ENCODE assay signal across 13 mouse cellular contexts in genomic region chrX:101986657-101987367, GRCm38 (mm10).
DNase-seq lines count a peak whose midpoint lies in the region; ATAC-seq and TF ChIP-seq lines count a peak whose summit lies in the region.
"Had no signal": no experiment of that assay in that cellular context is flagged by ENCODE, and none has a peak within 500 bp of the region (broad histone marks: within the 10 kb centered on the region; RNA-seq: fewer than 3 reads in every experiment).

No protein-coding gene starts in this region.

- no peak overlapping the region for H3K4me3 ChIP-seq in forebrain, embryonic 11.5 days (ENCODE audit: low read depth, low read length)
- H3K4me3 ChIP-seq in forebrain, embryonic 15.5 days: no peak overlapping the region
- H3K4me3 ChIP-seq in forebrain, embryonic 12.5 days (replicated peaks): no peak overlapping the region
- H3K4me3 ChIP-seq in midbrain, embryonic 12.5 days: no peak overlapping the region
- H3K4me3 ChIP-seq in layer of hippocampus, adult 2 months: no peak overlapping the region

- no peak overlapping the region for H3K27ac ChIP-seq in forebrain, embryonic 11.5 days (ENCODE audit: low read depth, low read length)
- H3K27ac ChIP-seq in forebrain, embryonic 15.5 days (replicated peaks): no peak overlapping the region
- H3K27ac ChIP-seq in forebrain, embryonic 12.5 days: 0 out of 2 replicates have a peak overlapping the region, but pooled peaks have one; percentile 5
- H3K27ac ChIP-seq in midbrain, embryonic 12.5 days (replicated peaks): no peak overlapping the region
- no peak overlapping the region for H3K27ac ChIP-seq in layer of hippocampus, adult 2 months
- H3K27ac ChIP-seq: liver, embryonic 14.5 days had no signal

- H3K9ac ChIP-seq in forebrain, embryonic 11.5 days (ENCODE audit: low read length): no peak overlapping the region
- H3K9ac ChIP-seq in forebrain, embryonic 15.5 days (replicated peaks): no peak overlapping the region
- no peak overlapping the region for H3K9ac ChIP-seq in forebrain, embryonic 12.5 days
- no peak overlapping the region for H3K9ac ChIP-seq in midbrain, embryonic 12.5 days (replicated peaks)
- H3K9ac ChIP-seq: liver, embryonic 14.5 days had no signal

- H3K27me3 ChIP-seq in forebrain, embryonic 11.5 days (ENCODE audit: control insufficient read depth, insufficient read depth, low read length): peaks cover 22% of the 10 kb centered on the region
- no peaks in the 10 kb centered on the region for H3K27me3 ChIP-seq in forebrain, embryonic 15.5 days
- H3K27me3 ChIP-seq in forebrain, embryonic 12.5 days: peaks cover 63% of the 10 kb centered on the region
- peaks cover 71% of the 10 kb centered on the region for H3K27me3 ChIP-seq in midbrain, embryonic 12.5 days

- H3K36me3 ChIP-seq in forebrain, embryonic 11.5 days (ENCODE audit: control insufficient read depth, insufficient read depth, low read length): no peaks in the 10 kb centered on the region
- no peaks in the 10 kb centered on the region for H3K36me3 ChIP-seq in forebrain, embryonic 15.5 days
- no peaks in the 10 kb centered on the region for H3K36me3 ChIP-seq in forebrain, embryonic 12.5 days (replicated peaks)
- H3K36me3 ChIP-seq in midbrain, embryonic 12.5 days: no peaks in the 10 kb centered on the region

- no peak overlapping the region for H3K4me2 ChIP-seq in forebrain, embryonic 11.5 days (ENCODE audit: low read depth, low read length, severe bottlenecking)
- H3K4me2 ChIP-seq in forebrain, embryonic 15.5 days (replicated peaks): no peak overlapping the region
- H3K4me2 ChIP-seq in forebrain, embryonic 12.5 days: no peak overlapping the region
- no peak overlapping the region for H3K4me2 ChIP-seq in midbrain, embryonic 12.5 days (replicated peaks)

- ATAC-seq in forebrain, embryonic 11.5 days (replicated peaks; ENCODE audit: low FRiP score): peak; percentile 81; the same call in 1 of the 2 replicates
- ATAC-seq in forebrain, embryonic 15.5 days (replicated peaks): no peak
- 0 out of 2 replicates have a peak, but pooled peaks have one; percentile 53 for ATAC-seq in forebrain, embryonic 12.5 days (ENCODE audit: low FRiP score)
- peak; percentile 44; the same call in 1 of the 2 replicates for ATAC-seq in midbrain, embryonic 12.5 days (ENCODE audit: low FRiP score, low read depth)

- no peak for TF ChIP-seq CTCF in layer of hippocampus, adult 2 months (conservative IDR thresholded peaks at IDR 0.05)

- 33% methylated on average over 9 of the region's 9 CpGs for WGBS in forebrain, embryonic 11.5 days
- WGBS in forebrain, embryonic 15.5 days: 23% methylated on average over 9 of the region's 9 CpGs
- 18% methylated on average over 9 of the region's 9 CpGs for WGBS in forebrain, embryonic 12.5 days
- WGBS in midbrain, embryonic 12.5 days: 31% methylated on average over 9 of the region's 9 CpGs

- 0 out of 2 replicates have a peak, but pooled peaks cover 4% of the 10 kb centered on the region for H3K4me1 ChIP-seq in forebrain, embryonic 11.5 days (replicated peaks; ENCODE audit: control insufficient read depth, insufficient read depth, low read length)
- 0 out of 2 replicates have a peak, but pooled peaks cover 2% of the 10 kb centered on the region for H3K4me1 ChIP-seq in forebrain, embryonic 15.5 days
- H3K4me1 ChIP-seq in forebrain, embryonic 12.5 days: peaks cover 5% of the 10 kb centered on the region; the same call in 1 of the 2 replicates
- H3K4me1 ChIP-seq in midbrain, embryonic 12.5 days: 0 out of 2 replicates have a peak, but pooled peaks cover 6% of the 10 kb centered on the region

- DNase-seq in forebrain, embryonic 11.5 days (ENCODE audit: low spot score): peak; percentile 67
- DNase-seq in retina, embryonic 14.5 days (ENCODE audit: low spot score): peak; percentile 32
- no peak for DNase-seq in layer of hippocampus, postnatal 25 days (ENCODE audit: extremely low spot score in 1 of 2, low spot score in 1 of 2)
- DNase-seq in layer of hippocampus, adult 2 months (ENCODE audit: low spot score in 2 of 2): no peak
- no peak for DNase-seq in cerebellum, postnatal 25 days
- DNase-seq: cerebellum, adult 8-10 months; heart, postnatal 10 days; kidney, adult 18-20 months; lung, postnatal 36 days had no signal

- no peaks in the 10 kb centered on the region for H3K9me3 ChIP-seq in forebrain, embryonic 11.5 days (ENCODE audit: control insufficient read depth, low read length)
- no peaks in the 10 kb centered on the region for H3K9me3 ChIP-seq in forebrain, embryonic 15.5 days
- H3K9me3 ChIP-seq in forebrain, embryonic 12.5 days: no peaks in the 10 kb centered on the region
- H3K9me3 ChIP-seq in midbrain, embryonic 12.5 days: no peaks in the 10 kb centered on the region

Comparison
In these comparisons a context has a peak if more than half of its experiments do, and no peak if none do; other contexts are left out.
1. DNase-seq: peak in forebrain, embryonic 11.5 days (single experiment) and retina, embryonic 14.5 days (single experiment); none in layer of hippocampus, postnatal 25 days (0 of 2), layer of hippocampus, adult 2 months (0 of 2) and cerebellum, postnatal 25 days (0 of 2).